Mouse (Mus musculus) MEL (cell line): ENCODE data around the gene Oxct1. TPM values are rescaled to one million over a fixed set of nuclear protein-coding genes. Genes with fewer than 3 reads are reported as not detected.
A peak's percentile ranks its signal among the peaks of the same experiment; 100 is the strongest.

Experiments
- DNase-seq: peaks from one replicate; pipeline ENCODE4 v3.0.0; 2011; ENCODE audit warnings: low read depth, low spot score
- H3K27ac ChIP-seq: 2 replicates; pipeline ENCODE4 v1.5.1; 2012; ENCODE audit warnings: low read depth, mild to moderate bottlenecking, control low read depth, low read length, moderate library complexity; ENCODE audit not compliant: control insufficient read depth
- H3K27me3 ChIP-seq, 2 experiments: fragments of 150-350 bp in 1 of 2; sonication (generic) in 1 of 2; 2 replicates each; pipeline ENCODE4 v1.6.1; 2012; ENCODE audit warnings: low read length in 2 of 2, mild to moderate bottlenecking in 2 of 2, improper control_type of control experiment in 1 of 2, moderate library complexity in 1 of 2; ENCODE audit not compliant: insufficient read depth in 2 of 2, control insufficient read depth in 1 of 2
- H3K36me3 ChIP-seq, 2 experiments: 2 replicates each; pipeline ENCODE4 v1.6.1; 2012 to 2014; ENCODE audit warnings: low read length in 2 of 2, improper control_type of control experiment in 1 of 2, inconsistent platforms in 1 of 2, mild to moderate bottlenecking in 1 of 2; ENCODE audit not compliant: insufficient read depth in 2 of 2, control insufficient read depth in 1 of 2
- H3K4me1 ChIP-seq, 2 experiments: fragments of 150-350 bp in 1 of 2; sonication (generic) in 1 of 2; 2 replicates each; pipeline ENCODE4 v1.6.1; 2012; ENCODE audit warnings: low read length in 2 of 2, improper control_type of control experiment in 1 of 2, mild to moderate bottlenecking in 1 of 2; ENCODE audit not compliant: insufficient read depth in 2 of 2, control insufficient read depth in 1 of 2
- H3K4me3 ChIP-seq, 2 experiments: fragments of 150-350 bp in 1 of 2; sonication (generic) in 1 of 2; 2 replicates each; pipeline ENCODE4 v1.5.1; 2012; ENCODE audit warnings: low read depth in 2 of 2, low read length in 2 of 2, mild to moderate bottlenecking in 2 of 2, moderate library complexity in 2 of 2, control low read depth in 1 of 2, improper control_type of control experiment in 1 of 2; ENCODE audit not compliant: control insufficient read depth in 1 of 2, insufficient read depth in 1 of 2
- H3K79me2 ChIP-seq: 2 replicates; pipeline ENCODE4 v1.6.1; 2012; ENCODE audit warnings: mild to moderate bottlenecking, low read length, moderate library complexity; ENCODE audit not compliant: control insufficient read depth, poor library complexity, insufficient read depth
- H3K9ac ChIP-seq: 2 replicates; pipeline ENCODE4 v1.6.1; 2012; ENCODE audit warnings: low read depth, mild to moderate bottlenecking, control low read depth, low read length, moderate library complexity; ENCODE audit not compliant: control insufficient read depth, poor library complexity, severe bottlenecking
- H3K9me3 ChIP-seq: fragments of 150-350 bp; sonication (generic); replicated peaks from 2 replicates; pipeline ENCODE4 v1.6.1; 2012; ENCODE audit warnings: mild to moderate bottlenecking, low read length, improper control_type of control experiment, moderate library complexity; ENCODE audit not compliant: insufficient read depth
- BHLHE40 ChIP-seq: IDR thresholded peaks from 2 replicates; pipeline ENCODE4 v1.6.1; 2012; ENCODE audit warnings: low read depth, mild to moderate bottlenecking, inconsistent platforms, low read length, improper control_type of control experiment, borderline replicate concordance
- CHD1 ChIP-seq: IDR thresholded peaks from 2 replicates; pipeline ENCODE4 v1.6.1; 2012; ENCODE audit warnings: low read depth, mild to moderate bottlenecking, inconsistent platforms, low read length, improper control_type of control experiment
- CTCF ChIP-seq, 3 experiments: IDR thresholded peaks in 2 of 3; conservative IDR thresholded peaks in 1 of 3; 2 replicates each; pipeline ENCODE4 v1.5.1; 2011 to 2012; ENCODE audit warnings: low read length in 3 of 3, low read depth in 2 of 3, mild to moderate bottlenecking in 2 of 3, improper control_type of control experiment in 1 of 3, inconsistent platforms in 1 of 3, mixed read lengths in 1 of 3, moderate library complexity in 1 of 3; ENCODE audit not compliant: control insufficient read depth in 1 of 3, insufficient read depth in 1 of 3, poor library complexity in 1 of 3, severe bottlenecking in 1 of 3
- E2F4 ChIP-seq: IDR thresholded peaks from 2 replicates; pipeline ENCODE4 v1.6.1; 2011; ENCODE audit warnings: low read depth, low read length, improper control_type of control experiment, borderline replicate concordance
- ELF1 ChIP-seq: IDR thresholded peaks from 2 replicates; pipeline ENCODE4 v1.6.1; 2014; ENCODE audit warnings: low read depth, mild to moderate bottlenecking, inconsistent platforms, low read length, improper control_type of control experiment, moderate library complexity
- EP300 ChIP-seq, 2 experiments: IDR thresholded peaks; 2 replicates each; pipeline ENCODE4 v1.6.1; 2011; ENCODE audit warnings: improper control_type of control experiment in 2 of 2, low read length in 2 of 2, low read depth in 1 of 2, mild to moderate bottlenecking in 1 of 2
- ETS1 ChIP-seq: IDR thresholded peaks from 2 replicates; pipeline ENCODE4 v1.6.1; 2012; ENCODE audit warnings: low read depth, mild to moderate bottlenecking, inconsistent platforms, low read length, improper control_type of control experiment, moderate library complexity
- GATA1 ChIP-seq: IDR thresholded peaks from 2 replicates; pipeline ENCODE4 v1.6.1; 2011; ENCODE audit warnings: low read depth, low read length, improper control_type of control experiment
- JUND ChIP-seq: IDR thresholded peaks from 2 replicates; pipeline ENCODE4 v1.6.1; 2011; ENCODE audit warnings: low read depth, mild to moderate bottlenecking, improper control_type of control experiment, low read length
- KAT2A ChIP-seq: conservative IDR thresholded peaks from 2 replicates; pipeline ENCODE4 v1.6.1; 2012; ENCODE audit warnings: low read depth, low read length, improper control_type of control experiment, inconsistent platforms
- MAFK ChIP-seq: IDR thresholded peaks from 2 replicates; pipeline ENCODE4 v1.6.1; 2011; ENCODE audit warnings: low read depth, mild to moderate bottlenecking, low read length, improper control_type of control experiment, borderline replicate concordance
- MAX ChIP-seq: IDR thresholded peaks from 2 replicates; pipeline ENCODE4 v1.6.1; 2011; ENCODE audit warnings: low read length, improper control_type of control experiment
- MEF2A ChIP-seq: IDR thresholded peaks from 2 replicates; pipeline ENCODE4 v1.6.1; 2014; ENCODE audit warnings: low read depth, mild to moderate bottlenecking, inconsistent platforms, low read length, improper control_type of control experiment; ENCODE audit not compliant: poor library complexity, insufficient replicate concordance, severe bottlenecking; ENCODE audit errors: extremely low read depth
- MXI1 ChIP-seq: IDR thresholded peaks from 2 replicates; pipeline ENCODE4 v1.6.1; 2011; ENCODE audit warnings: mild to moderate bottlenecking, low read depth, low read length, improper control_type of control experiment
- MYB ChIP-seq: IDR thresholded peaks from 2 replicates; pipeline ENCODE4 v1.6.1; 2011; ENCODE audit warnings: mild to moderate bottlenecking, low read depth, low read length, improper control_type of control experiment
- MYC ChIP-seq: IDR thresholded peaks from 2 replicates; pipeline ENCODE4 v1.6.1; 2011; ENCODE audit warnings: low read depth, mild to moderate bottlenecking, low read length, improper control_type of control experiment, moderate library complexity
- POLR2AphosphoS2 ChIP-seq: IDR thresholded peaks from 2 replicates; pipeline ENCODE4 v1.6.1; 2011; ENCODE audit warnings: low read length, improper control_type of control experiment
- SIN3A ChIP-seq: IDR thresholded peaks from 2 replicates; pipeline ENCODE4 v1.6.1; 2012; ENCODE audit warnings: low read length, improper control_type of control experiment, inconsistent platforms
- SMC3 ChIP-seq: IDR thresholded peaks from 2 replicates; pipeline ENCODE4 v1.6.1; 2011; ENCODE audit warnings: low read depth, low read length, improper control_type of control experiment
- TAL1 ChIP-seq: IDR thresholded peaks from 2 replicates; pipeline ENCODE4 v1.6.1; 2012; ENCODE audit warnings: mild to moderate bottlenecking, inconsistent platforms, low read length, moderate library complexity, mixed read lengths
- TBP ChIP-seq: IDR thresholded peaks from 2 replicates; pipeline ENCODE4 v1.8.0; 2011; ENCODE audit warnings: low read depth, low read length, improper control_type of control experiment
- TCF12 ChIP-seq: IDR thresholded peaks from 2 replicates; pipeline ENCODE4 v1.6.1; 2014; ENCODE audit warnings: low read depth, mild to moderate bottlenecking, inconsistent platforms, low read length, improper control_type of control experiment, moderate library complexity
- UBTF ChIP-seq: IDR thresholded peaks from 2 replicates; pipeline ENCODE4 v1.6.1; 2012; ENCODE audit warnings: low read depth, mild to moderate bottlenecking, inconsistent platforms, low read length, improper control_type of control experiment, moderate library complexity, borderline replicate concordance; ENCODE audit not compliant: insufficient read depth
- USF1 ChIP-seq: IDR thresholded peaks from 2 replicates; pipeline ENCODE4 v1.6.1; 2014; ENCODE audit warnings: low read depth, mild to moderate bottlenecking, inconsistent platforms, low read length, improper control_type of control experiment, moderate library complexity
- USF2 ChIP-seq, 2 experiments: IDR thresholded peaks; 2 replicates each; pipeline ENCODE4 v1.6.1; 2011 to 2012; ENCODE audit warnings: improper control_type of control experiment in 2 of 2, low read length in 2 of 2, borderline replicate concordance in 1 of 2, inconsistent platforms in 1 of 2, low read depth in 1 of 2, mild to moderate bottlenecking in 1 of 2; ENCODE audit not compliant: insufficient read depth in 1 of 2
- ZC3H11A ChIP-seq: IDR thresholded peaks from 2 replicates; pipeline ENCODE4 v1.6.1; 2012; ENCODE audit warnings: low read depth, mild to moderate bottlenecking, inconsistent platforms, low read length, improper control_type of control experiment
- ZKSCAN1 ChIP-seq: IDR thresholded peaks from 2 replicates; pipeline ENCODE4 v1.6.1; 2012; ENCODE audit warnings: low read depth, mild to moderate bottlenecking, inconsistent platforms, low read length, improper control_type of control experiment, moderate library complexity
- ZMIZ1 ChIP-seq: IDR thresholded peaks from 2 replicates; pipeline ENCODE4 v1.6.1; 2012; ENCODE audit warnings: low read depth, mild to moderate bottlenecking, inconsistent platforms, low read length, improper control_type of control experiment, moderate library complexity
- polyA plus RNA-seq, 2 experiments: library from polyadenylated mRNA; stranded (reverse) in 1 of 2; unstranded in 1 of 2; fragments of >175 nt in 1 of 2; fragments of >200 nt in 1 of 2; gene quantifications; 2 replicates each; pipeline versions ENCODE4 v1.2.1 to v1.2.4; 2012; ENCODE audit warnings: low replicate concordance in 2 of 2, low read depth in 1 of 2; ENCODE audit not compliant: insufficient read length in 2 of 2, insufficient read depth in 1 of 2, missing spikeins in 1 of 2
- total RNA-seq: library from RNA; depleted of rRNA; stranded (reverse); fragments of 300-350 nt; gene quantifications from 2 replicates; pipeline ENCODE4 v1.2.3, GENCODE M21; 2012

The Oxct1 gene
- total and polyA plus RNA-seq, 3 experiments, result 112 to 168 TPM; not detected in 1

GRCm38 (mm10) chr15:3978279-3978678 lies 47.9 kb upstream of the Oxct1 start:
- no peak for DNase-seq
- Histone ChIP-seq H3K4me3 (no peak overlapping the region; a peak in 1 of 4 replicates), H3K4me1 (peaks cover 3 to 4% of the 10 kb centered on the region in 2 experiments; a peak in 3 of 4 replicates), H3K36me3 (peaks cover 0 to 17% of the 10 kb centered on the region in 2 experiments; a peak in 2 of 4 replicates), H3K79me2 (peaks cover 6% of the 10 kb centered on the region; the same call in 1 of the 2 replicates)
- TF ChIP-seq ZC3H11A, result no peak
- peak in 1 of 3 experiments; percentile 25; a peak in 1 of 6 replicates for TF ChIP-seq CTCF (IDR thresholded peaks at IDR 0.05 in 2 of 3, conservative IDR thresholded peaks at IDR 0.05 in 1 of 3; ENCODE audit: control insufficient read depth in 1 of 3, insufficient read depth in 1 of 3, low read depth in 2 of 3, low read length in 3 of 3, poor library complexity in 1 of 3, severe bottlenecking in 1 of 3)
- TF ChIP-seq, all 39 proteins: peak for 1
- Histone ChIP-seq H3K27ac (no peak overlapping the region), H3K9ac (no peak overlapping the region), H3K9me3 (no peaks in the 10 kb centered on the region), H3K27me3 (no peaks in the 10 kb centered on the region)

DNA sequence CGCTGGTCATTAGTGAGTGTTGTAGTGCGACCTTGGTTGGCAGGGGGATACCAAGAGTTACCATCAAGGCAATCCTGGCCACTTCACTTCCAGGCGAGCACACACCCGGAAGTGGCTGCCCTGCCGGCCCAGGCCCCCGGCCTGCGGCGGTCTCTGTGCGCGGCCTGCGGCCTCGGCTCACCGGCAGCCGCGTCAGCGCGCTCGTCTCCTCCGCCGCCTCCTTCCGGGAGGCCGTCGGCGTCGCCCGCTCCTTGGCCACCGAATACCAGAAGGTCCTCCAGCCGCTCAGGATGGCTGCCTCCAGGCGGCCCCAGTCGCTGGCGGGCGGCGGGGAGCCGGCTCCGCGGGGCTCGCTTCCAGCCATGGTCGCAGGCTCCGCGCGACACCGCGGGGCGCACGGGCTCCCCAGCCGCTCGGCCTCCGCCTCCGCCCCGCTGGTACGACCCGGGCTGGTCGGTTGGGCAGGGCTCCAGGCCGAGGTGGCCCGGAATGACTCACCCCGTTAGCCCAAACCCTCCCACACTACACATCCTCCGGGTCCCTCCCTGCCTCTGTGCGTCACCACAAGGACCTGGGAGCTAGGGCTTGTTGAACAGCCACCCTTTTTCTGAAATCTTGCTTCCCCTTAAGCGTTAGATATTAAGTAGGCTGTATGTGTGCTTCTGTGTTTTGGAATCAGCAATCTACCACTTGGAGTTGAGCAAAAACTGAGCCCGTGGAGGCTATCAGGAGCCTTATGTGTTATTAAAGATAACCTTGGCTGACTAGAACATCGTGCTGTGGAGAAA lies 46.9 kb upstream of the Oxct1 start, which contains the start of gene Fbxo4:
Fbxo4 (minus strand) TSS at position 513 of the 788 bp plus-strand sequence.
- H3K9me3 ChIP-seq, result no peaks in the 10 kb centered on the region
- H3K9ac ChIP-seq, result peak within 1 kb of the TSS; percentile 97
- DNase-seq, result peak; percentile 89
- no peaks in the 10 kb centered on the region for H3K27me3 ChIP-seq
- H3K79me2 ChIP-seq, result peaks cover 6% of the 10 kb centered on the region; the same call in 1 of the 2 replicates
- peaks cover 2 to 20% of the 10 kb centered on the region in 2 experiments; a peak in 2 of 4 replicates for H3K36me3 ChIP-seq
- peak within 1 kb of the TSS; percentile 92 to 97 for H3K4me3 ChIP-seq
- peaks cover 3 to 4% of the 10 kb centered on the region in 2 experiments; a peak in 3 of 4 replicates for H3K4me1 ChIP-seq
- H3K27ac ChIP-seq, result peak within 1 kb of the TSS; percentile 93
- TF ChIP-seq EP300 (IDR thresholded peaks at IDR 0.05; ENCODE audit: low read depth in 1 of 2, low read length in 2 of 2), result 0 out of 4 replicates have a peak, but pooled peaks of 1 of the 2 experiments have one; percentile 18
- TF ChIP-seq MAFK, result no peak
- no peak for TF ChIP-seq JUND
- no peak for TF ChIP-seq E2F4
- no peak for TF ChIP-seq USF2 (IDR thresholded peaks at IDR 0.05; ENCODE audit: borderline replicate concordance in 1 of 2, insufficient read depth in 1 of 2, low read depth in 1 of 2, low read length in 2 of 2)
- peak; percentile 7; the same call in 1 of the 2 replicates for TF ChIP-seq KAT2A
- no peak for TF ChIP-seq MYC
- no peak for TF ChIP-seq ZKSCAN1
- TF ChIP-seq TBP, result peak; percentile 46; the same call in 1 of the 2 replicates
- TF ChIP-seq MAX, result no peak
- 0 out of 2 replicates have a peak, but pooled peaks have one; percentile 8 for TF ChIP-seq GATA1
- peak; percentile 12; the same call in 1 of the 2 replicates for TF ChIP-seq MXI1
- no peak for TF ChIP-seq SMC3
- no peak for TF ChIP-seq CHD1
- TF ChIP-seq SIN3A, result peak; percentile 45; the same call in 1 of the 2 replicates
- peak; percentile 88 for TF ChIP-seq ELF1
- TF ChIP-seq POLR2AphosphoS2, result peak; percentile 57
- TF ChIP-seq USF1, result no peak
- peak; percentile 97 for TF ChIP-seq UBTF
- TF ChIP-seq ZMIZ1, result no peak
- TF ChIP-seq MYB, result no peak
- no peak for TF ChIP-seq TCF12
- no peak for TF ChIP-seq ETS1
- no peak for TF ChIP-seq TAL1
- TF ChIP-seq BHLHE40, result no peak
- no peak for TF ChIP-seq CTCF (IDR thresholded peaks at IDR 0.05 in 2 of 3, conservative IDR thresholded peaks at IDR 0.05 in 1 of 3; ENCODE audit: control insufficient read depth in 1 of 3, insufficient read depth in 1 of 3, low read depth in 2 of 3, low read length in 3 of 3, poor library complexity in 1 of 3, severe bottlenecking in 1 of 3)
- TF ChIP-seq MEF2A, result no peak
- no peak for TF ChIP-seq ZC3H11A
